Mouse (Mus musculus): ENCODE results near the gene Mief2. TPM values are rescaled to one million over a fixed set of nuclear protein-coding genes. Genes with fewer than 3 reads are reported as not detected.
A peak's percentile ranks its signal among the peaks of the same experiment; 100 is the strongest.

Mief2 gene
- polyA plus RNA-seq, 1 experiment from 2014 or later = 28.0 TPM

DNA sequence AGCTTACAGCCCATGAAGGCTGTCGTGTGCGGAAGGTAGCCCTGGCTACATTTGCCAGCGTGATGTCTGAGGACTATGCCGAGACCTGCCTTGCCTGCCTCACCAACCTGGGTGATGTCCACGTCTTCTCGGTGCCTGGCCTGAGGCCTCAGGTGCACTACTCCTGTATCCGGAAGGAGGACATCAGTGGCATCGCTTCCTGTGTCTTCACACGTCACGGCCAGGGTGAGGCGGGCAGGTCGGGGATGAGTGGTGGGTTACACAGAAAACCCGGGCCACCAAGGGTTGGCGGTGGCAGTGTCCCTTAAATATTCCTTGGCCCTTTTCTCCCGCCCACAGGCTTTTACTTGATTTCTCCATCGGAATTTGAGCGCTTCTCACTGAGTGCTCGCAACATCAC is 16.2 kb upstream of the Mief2 start:
- Histone ChIP-seq H3K9ac (no peak overlapping the region), H3K27ac (no peak overlapping the region), H3K27me3 (ENCODE audit: control insufficient read depth, insufficient read depth, low read length) (no peaks in the 10 kb centered on the region), H3K36me3 (replicated peaks; ENCODE audit: control insufficient read depth, insufficient read depth) (peaks cover 100% of the 10 kb centered on the region), H3K4me2 (replicated peaks) (no peak overlapping the region), H3K4me3 (replicated peaks; ENCODE audit: low read length) (no peak overlapping the region), H3K4me1 (replicated peaks; ENCODE audit: control insufficient read depth, insufficient read depth, low read length) (no peaks in the 10 kb centered on the region), H3K9me3 (ENCODE audit: control insufficient read depth, low read length) (no peaks in the 10 kb centered on the region)
- WGBS = 96% methylated on average over 18 of the region's 18 CpGs
- DNase-seq (ENCODE audit: low spot score) (no peak), ATAC-seq (ENCODE audit: low FRiP score) (no peak)

DNA sequence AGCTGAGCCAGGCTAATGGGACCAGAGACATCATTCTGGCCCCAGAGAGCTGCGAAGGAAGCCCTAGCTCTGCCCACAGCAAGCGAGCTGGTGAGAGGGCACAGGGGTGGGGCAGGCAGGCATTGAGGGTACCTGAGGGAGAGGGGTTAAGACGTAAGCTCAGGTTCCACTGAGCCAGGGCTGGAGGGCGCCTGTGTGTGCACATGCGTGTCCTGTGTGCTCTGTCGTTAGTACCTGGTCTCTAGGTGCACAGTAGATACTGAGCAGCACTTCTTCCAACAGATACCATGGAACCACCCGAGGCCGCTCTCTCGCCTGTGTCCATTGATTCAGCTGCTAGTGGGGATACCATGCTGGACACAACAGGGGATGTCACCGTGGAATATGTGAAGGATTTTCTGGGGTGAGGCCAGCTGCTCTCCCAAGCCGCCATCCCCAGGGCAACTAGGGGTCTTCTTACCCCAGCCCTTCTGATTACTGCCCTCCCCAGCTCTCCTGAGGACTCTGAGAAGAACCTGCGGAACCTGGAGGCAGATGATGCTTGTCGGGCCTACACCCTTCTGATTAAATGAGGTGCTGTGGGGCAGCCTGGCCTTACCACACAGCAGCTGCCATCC is 15.5 kb upstream of the Mief2 start:
- no peak for DNase-seq (ENCODE audit: low spot score)

DNA sequence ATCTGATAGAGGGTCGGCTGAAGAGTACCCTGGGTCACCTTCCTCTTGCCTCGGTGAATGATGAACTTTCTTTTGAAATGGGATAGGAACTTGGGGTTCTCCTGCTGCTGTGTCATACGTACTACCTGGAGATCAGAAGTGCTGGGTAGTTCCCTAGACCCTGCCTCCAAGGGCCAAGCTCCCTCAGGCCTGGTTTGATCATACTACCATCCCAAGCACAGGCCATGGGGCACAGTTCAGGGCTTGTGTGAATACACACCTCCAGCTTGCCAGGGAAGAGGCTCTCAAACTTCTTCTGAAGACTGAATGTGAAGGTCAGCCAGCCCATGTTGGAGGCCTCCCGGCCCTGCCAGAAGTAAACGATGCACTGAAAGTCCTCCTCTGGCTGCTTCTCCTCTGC is 12.4 kb upstream of the Mief2 start:
- Histone ChIP-seq H3K4me1 (replicated peaks; ENCODE audit: control insufficient read depth, insufficient read depth, low read length) (no peaks in the 10 kb centered on the region), H3K4me3 (replicated peaks; ENCODE audit: low read length) (no peak overlapping the region), H3K4me2 (replicated peaks) (no peak overlapping the region), H3K36me3 (replicated peaks; ENCODE audit: control insufficient read depth, insufficient read depth) (peaks cover 100% of the 10 kb centered on the region), H3K27me3 (ENCODE audit: control insufficient read depth, insufficient read depth, low read length) (no peaks in the 10 kb centered on the region), H3K27ac (no peak overlapping the region), H3K9me3 (ENCODE audit: control insufficient read depth, low read length) (no peaks in the 10 kb centered on the region), H3K9ac (no peak overlapping the region)
- ATAC-seq (ENCODE audit: low FRiP score) = no peak
- WGBS = 88% methylated on average over 5 of the region's 5 CpGs
- DNase-seq (ENCODE audit: low spot score) = no peak

More for the DNA sequence above, 15.5 kb upstream of the Mief2 start:
- WGBS = 93% methylated on average over 13 of the region's 13 CpGs
- Histone ChIP-seq H3K4me1 (replicated peaks; ENCODE audit: control insufficient read depth, insufficient read depth, low read length) (no peaks in the 10 kb centered on the region), H3K27me3 (ENCODE audit: control insufficient read depth, insufficient read depth, low read length) (no peaks in the 10 kb centered on the region), H3K9ac (no peak overlapping the region), H3K9me3 (ENCODE audit: control insufficient read depth, low read length) (no peaks in the 10 kb centered on the region), H3K4me2 (replicated peaks) (no peak overlapping the region), H3K4me3 (replicated peaks; ENCODE audit: low read length) (no peak overlapping the region), H3K36me3 (replicated peaks; ENCODE audit: control insufficient read depth, insufficient read depth) (peaks cover 100% of the 10 kb centered on the region), H3K27ac (no peak overlapping the region)
- ATAC-seq (ENCODE audit: low FRiP score) = no peak

DNA sequence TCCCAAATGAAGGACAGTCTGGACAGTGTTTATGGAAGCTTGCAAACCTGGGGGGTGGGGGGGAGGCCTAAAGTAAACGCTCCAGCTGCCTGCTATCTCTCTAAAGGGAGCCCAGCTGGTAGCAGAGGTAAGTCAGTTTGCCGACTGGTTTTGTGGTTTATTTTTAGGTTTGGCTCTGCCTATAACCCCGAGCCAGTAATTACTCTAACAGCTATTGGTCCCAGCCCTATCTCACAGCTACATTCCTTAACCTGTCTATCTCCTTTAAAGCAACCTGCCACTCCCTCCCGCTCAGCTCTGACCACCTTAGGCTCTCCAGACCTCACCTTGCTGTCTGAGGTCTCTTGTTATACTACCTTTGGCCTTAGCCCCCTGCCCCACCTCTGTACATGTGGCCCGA is 8.9 kb upstream of the Mief2 start:
- no peak overlapping the region for H3K9ac ChIP-seq
- no peak overlapping the region for H3K4me3 ChIP-seq (replicated peaks; ENCODE audit: low read length)
- WGBS = 93% methylated on average over 5 of the region's 5 CpGs
- H3K4me2 ChIP-seq (replicated peaks) = no peak overlapping the region
- H3K27ac ChIP-seq = no peak overlapping the region
- no peaks in the 10 kb centered on the region for H3K4me1 ChIP-seq (replicated peaks; ENCODE audit: control insufficient read depth, insufficient read depth, low read length)
- DNase-seq (ENCODE audit: low spot score) (no peak), ATAC-seq (ENCODE audit: low FRiP score) (no peak)
- no peaks in the 10 kb centered on the region for H3K9me3 ChIP-seq (ENCODE audit: control insufficient read depth, low read length)
- no peaks in the 10 kb centered on the region for H3K27me3 ChIP-seq (ENCODE audit: control insufficient read depth, insufficient read depth, low read length)
- H3K36me3 ChIP-seq (replicated peaks; ENCODE audit: control insufficient read depth, insufficient read depth) = peaks cover 100% of the 10 kb centered on the region

DNA sequence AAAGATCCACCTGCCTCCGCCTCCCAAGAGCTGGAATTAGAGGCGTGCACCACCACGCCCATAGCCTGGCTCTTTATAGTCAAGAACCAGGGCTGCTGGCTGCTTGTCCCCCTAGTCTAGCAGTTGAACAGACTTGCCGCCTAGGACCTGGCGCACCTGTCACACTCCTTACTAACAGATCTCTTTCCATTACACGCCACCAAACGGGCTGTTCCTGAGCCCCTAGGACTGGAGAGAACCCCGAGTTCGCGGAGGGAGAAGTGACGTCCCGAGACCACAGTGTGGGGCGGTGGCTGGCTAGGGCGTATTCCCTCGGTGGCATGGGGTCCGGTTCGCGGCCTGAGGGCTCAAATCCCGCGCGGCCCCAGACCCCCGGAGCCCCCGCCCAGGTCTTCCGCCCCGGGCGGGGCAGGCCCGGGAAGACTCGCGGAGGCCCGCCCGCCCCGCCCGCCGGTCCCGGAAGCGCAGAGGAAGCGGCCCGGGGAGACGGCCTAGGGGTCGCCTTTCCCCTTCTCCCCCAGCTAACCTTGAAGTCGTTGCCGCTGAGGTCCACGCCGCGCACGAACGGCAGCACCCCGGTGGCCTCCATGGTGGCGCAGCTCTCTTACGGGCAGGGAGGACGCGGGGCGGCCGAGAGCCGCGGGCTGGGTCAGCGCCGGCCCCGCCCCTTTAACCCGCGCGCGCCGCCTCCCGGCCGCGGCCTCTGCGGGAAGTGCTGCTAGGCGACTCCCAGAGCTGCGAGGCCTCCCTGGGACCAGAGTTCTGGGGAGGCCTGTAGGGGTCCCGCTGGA is 1.4 kb upstream of the Mief2 start, which contains the start of gene Flii:
Flii (minus strand) TSS at position 663 of the 791 bp plus-strand sequence.
- peaks cover 45% of the 10 kb centered on the region for H3K36me3 ChIP-seq (replicated peaks; ENCODE audit: control insufficient read depth, insufficient read depth)
- peak within 1 kb of the TSS; percentile 75 for H3K4me2 ChIP-seq (replicated peaks)
- peak within 1 kb of the TSS; percentile 87 for H3K27ac ChIP-seq
- ATAC-seq (ENCODE audit: low FRiP score) (peak; percentile 63; the same call in 1 of the 2 replicates), DNase-seq (ENCODE audit: low spot score) (peak; percentile 76)
- H3K27me3 ChIP-seq (ENCODE audit: control insufficient read depth, insufficient read depth, low read length) = no peaks in the 10 kb centered on the region
- peak within 1 kb of the TSS; percentile 86 for H3K4me3 ChIP-seq (replicated peaks; ENCODE audit: low read length)
- peaks cover 25% of the 10 kb centered on the region for H3K4me1 ChIP-seq (replicated peaks; ENCODE audit: control insufficient read depth, insufficient read depth, low read length)
- under 1% methylated on average over 61 of the region's 71 CpGs for WGBS
- H3K9ac ChIP-seq = peak within 1 kb of the TSS; percentile 86
- H3K9me3 ChIP-seq (ENCODE audit: control insufficient read depth, low read length) = no peaks in the 10 kb centered on the region

DNA sequence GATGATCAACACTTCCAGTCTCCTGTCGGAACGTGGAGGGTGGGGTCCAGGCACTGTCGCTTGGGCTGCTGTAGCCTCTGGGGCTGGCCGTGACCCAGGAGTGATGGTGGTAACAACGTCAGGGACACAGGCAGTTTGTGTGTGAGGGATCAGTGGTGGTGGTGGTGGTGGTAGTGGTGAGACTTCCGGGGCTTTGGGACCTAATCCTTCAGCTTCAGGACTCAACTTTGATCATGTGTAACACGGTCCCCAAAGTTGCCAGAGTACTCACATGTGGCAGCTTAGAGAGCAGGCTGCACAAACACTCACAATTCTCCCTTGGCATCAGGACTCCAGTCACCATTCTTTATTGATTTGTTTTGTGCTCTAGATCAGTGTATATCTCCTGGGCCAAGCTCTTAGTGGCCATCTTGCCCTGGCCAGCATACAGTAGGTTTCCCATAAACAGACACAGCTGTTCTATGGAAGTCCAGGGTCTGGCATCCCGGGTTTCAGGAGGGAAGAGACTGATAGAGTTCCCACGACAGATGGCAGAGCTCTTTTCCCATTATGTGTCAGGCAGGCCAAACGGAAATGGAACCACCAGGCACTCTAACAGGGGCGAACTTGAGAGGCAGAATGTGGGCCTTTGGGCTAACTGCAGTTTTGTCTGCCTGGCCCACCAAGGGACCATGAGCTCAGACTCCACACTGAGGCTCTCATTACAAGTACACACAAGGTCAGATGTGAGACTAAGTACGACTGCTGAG is 632 bp upstream of the Mief2 start:
- Histone ChIP-seq H3K4me3 (replicated peaks; ENCODE audit: low read length) (peak overlapping the region; percentile 86), H3K9ac (peak overlapping the region; percentile 86), H3K9me3 (ENCODE audit: control insufficient read depth, low read length) (no peaks in the 10 kb centered on the region), H3K36me3 (replicated peaks; ENCODE audit: control insufficient read depth, insufficient read depth) (peaks cover 45% of the 10 kb centered on the region), H3K27ac (peak overlapping the region; percentile 87), H3K4me1 (replicated peaks; ENCODE audit: control insufficient read depth, insufficient read depth, low read length) (peaks cover 25% of the 10 kb centered on the region), H3K4me2 (replicated peaks) (peak overlapping the region; percentile 75), H3K27me3 (ENCODE audit: control insufficient read depth, insufficient read depth, low read length) (no peaks in the 10 kb centered on the region)
- no peak; the same call in 1 of the 2 replicates for ATAC-seq (ENCODE audit: low FRiP score)
- WGBS = 7% methylated on average over 12 of the region's 12 CpGs
- no peak for DNase-seq (ENCODE audit: low spot score)

DNA sequence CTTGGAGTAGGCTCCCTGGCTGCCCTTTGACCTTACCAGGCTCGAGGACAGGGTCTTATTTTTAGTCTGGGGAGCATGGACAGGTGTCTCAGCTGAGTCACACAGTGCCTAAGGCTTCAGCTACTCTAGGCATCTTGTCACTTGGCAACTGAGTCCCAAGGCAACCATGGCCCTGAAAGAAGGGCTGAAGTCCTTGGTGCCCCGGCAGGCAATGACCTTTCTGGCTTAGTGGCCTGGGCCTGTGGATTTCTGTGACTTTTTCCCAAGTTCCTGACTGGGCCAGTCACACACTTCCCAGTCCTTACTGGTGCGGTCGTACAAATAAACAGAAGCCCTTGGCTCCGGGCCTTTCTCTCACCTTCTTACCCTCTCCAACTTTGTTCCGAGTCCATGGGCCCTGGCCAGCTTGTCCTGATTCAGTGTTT is 1.0 kb downstream of the Mief2 start:
- Histone ChIP-seq H3K27me3 (ENCODE audit: control insufficient read depth, insufficient read depth, low read length) (no peaks in the 10 kb centered on the region), H3K9me3 (ENCODE audit: control insufficient read depth, low read length) (no peaks in the 10 kb centered on the region), H3K4me2 (replicated peaks) (peak overlapping the region; percentile 75), H3K36me3 (replicated peaks; ENCODE audit: control insufficient read depth, insufficient read depth) (peaks cover 43% of the 10 kb centered on the region), H3K9ac (no peak overlapping the region; the same call in 1 of the 2 replicates), H3K27ac (no peak overlapping the region), H3K4me1 (replicated peaks; ENCODE audit: control insufficient read depth, insufficient read depth, low read length) (peaks cover 25% of the 10 kb centered on the region), H3K4me3 (replicated peaks; ENCODE audit: low read length) (peak overlapping the region; percentile 86; the same call in 1 of the 2 replicates)
- no peak for DNase-seq (ENCODE audit: low spot score)
- 74% methylated on average over 6 of the region's 6 CpGs for WGBS
- no peak for ATAC-seq (ENCODE audit: low FRiP score)

DNA sequence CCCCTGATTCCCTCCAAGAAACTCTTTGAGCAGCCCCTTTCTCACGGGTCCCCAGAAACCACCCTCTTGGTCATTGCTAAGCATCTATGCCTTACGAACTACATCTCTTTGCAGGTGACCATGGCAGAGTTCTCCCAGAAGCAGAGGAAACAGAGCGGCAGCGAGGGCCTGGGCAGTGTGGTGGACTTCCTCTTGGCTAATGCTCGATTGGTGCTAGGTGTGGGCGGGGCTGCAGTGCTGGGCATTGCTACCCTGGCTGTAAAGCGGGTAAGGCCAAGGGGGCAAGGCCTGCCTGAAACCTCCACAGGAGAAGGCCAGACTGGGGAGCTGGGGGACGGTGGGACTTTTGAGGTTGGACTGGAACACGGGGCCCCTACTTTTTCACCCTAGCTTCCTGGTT is 2.0 kb downstream of the Mief2 start:
- ATAC-seq (ENCODE audit: low FRiP score) (no peak), DNase-seq (ENCODE audit: low spot score) (no peak)
- H3K27me3 ChIP-seq (ENCODE audit: control insufficient read depth, insufficient read depth, low read length) = no peaks in the 10 kb centered on the region
- H3K27ac ChIP-seq = no peak overlapping the region
- no peaks in the 10 kb centered on the region for H3K9me3 ChIP-seq (ENCODE audit: control insufficient read depth, low read length)
- H3K4me2 ChIP-seq (replicated peaks) = no peak overlapping the region
- 91% methylated on average over 9 of the region's 9 CpGs for WGBS
- no peak overlapping the region for H3K9ac ChIP-seq
- H3K36me3 ChIP-seq (replicated peaks; ENCODE audit: control insufficient read depth, insufficient read depth) = peaks cover 36% of the 10 kb centered on the region
- H3K4me3 ChIP-seq (replicated peaks; ENCODE audit: low read length) = no peak overlapping the region
- H3K4me1 ChIP-seq (replicated peaks; ENCODE audit: control insufficient read depth, insufficient read depth, low read length) = peaks cover 25% of the 10 kb centered on the region

DNA sequence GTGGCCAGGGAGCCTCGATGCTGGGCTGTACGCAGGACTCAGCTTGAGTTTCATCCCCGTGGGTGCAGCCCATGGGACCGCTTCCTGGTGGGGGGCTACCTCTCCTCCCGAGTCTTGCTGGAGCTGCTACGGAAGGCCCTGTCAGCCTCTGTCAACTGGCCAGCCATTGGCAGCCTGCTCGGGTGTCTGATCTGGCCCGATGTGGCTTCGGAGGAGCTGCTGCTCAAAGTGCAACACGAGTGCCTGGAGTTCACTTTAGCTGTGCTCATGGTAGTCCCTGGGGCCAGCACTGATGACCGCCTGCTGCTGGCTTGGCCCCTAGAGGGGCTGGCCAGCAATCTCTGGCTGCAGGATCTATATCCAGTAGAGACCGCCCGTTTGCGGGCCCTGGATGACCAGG is 3.1 kb downstream of the Mief2 start:
- Histone ChIP-seq H3K4me3 (replicated peaks; ENCODE audit: low read length) (no peak overlapping the region), H3K9ac (no peak overlapping the region), H3K36me3 (replicated peaks; ENCODE audit: control insufficient read depth, insufficient read depth) (peaks cover 36% of the 10 kb centered on the region), H3K4me2 (replicated peaks) (no peak overlapping the region), H3K9me3 (ENCODE audit: control insufficient read depth, low read length) (no peaks in the 10 kb centered on the region), H3K27ac (no peak overlapping the region), H3K4me1 (replicated peaks; ENCODE audit: control insufficient read depth, insufficient read depth, low read length) (peaks cover 20% of the 10 kb centered on the region), H3K27me3 (ENCODE audit: control insufficient read depth, insufficient read depth, low read length) (no peaks in the 10 kb centered on the region)
- ATAC-seq (ENCODE audit: low FRiP score) (no peak), DNase-seq (ENCODE audit: low spot score) (no peak)
- 92% methylated on average over 14 of the region's 14 CpGs for WGBS

Measured in hindbrain, embryonic 14.5 days (tissue).